Mouse (Mus musculus): ENCODE measurements around the gene Gm20388.

DNA sequence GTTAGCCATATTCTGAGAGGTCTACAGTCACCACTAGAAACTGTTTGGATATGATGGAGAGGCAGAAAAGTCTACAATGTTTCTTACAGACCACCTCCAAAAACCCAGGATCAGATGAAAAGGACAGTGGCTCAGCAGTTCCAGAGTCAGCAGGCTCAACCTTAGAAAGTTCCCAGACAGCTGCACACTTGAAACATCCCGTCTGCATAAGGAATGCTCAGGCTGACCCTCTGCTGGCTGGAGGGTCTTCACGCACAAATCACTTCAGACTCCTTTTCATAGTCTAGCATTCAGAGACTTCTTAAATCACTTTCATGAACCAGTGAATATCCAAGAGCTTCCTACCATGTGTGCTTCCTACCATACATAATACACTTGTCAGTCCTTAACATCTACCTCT lies 3081.7 kb downstream of the Gm20388 start:
- TF ChIP-seq GATA1 (IDR thresholded peaks at IDR 0.05; ENCODE audit: borderline replicate concordance, low read length) = no peak
- TF ChIP-seq CTCF (IDR thresholded peaks at IDR 0.05; ENCODE audit: low read depth, low read length) = no peak
- no peak for TF ChIP-seq GATA2 (IDR thresholded peaks at IDR 0.05; ENCODE audit: borderline replicate concordance, low read depth, low read length)
- TF ChIP-seq POLR2AphosphoS5 (IDR thresholded peaks at IDR 0.05; ENCODE audit: insufficient replicate concordance, low read depth, low read length) = no peak

Data from G1E (cell line).